Mouse (Mus musculus): Measurements from ENCODE around the gene Mrpl46. TPM values are rescaled to one million over a fixed set of nuclear protein-coding genes. Genes with fewer than 3 reads are reported as not detected.

Gene Mrpl46
- polyA plus RNA-seq, 1 experiment from 2014 or later: 61.2 TPM

DNA sequence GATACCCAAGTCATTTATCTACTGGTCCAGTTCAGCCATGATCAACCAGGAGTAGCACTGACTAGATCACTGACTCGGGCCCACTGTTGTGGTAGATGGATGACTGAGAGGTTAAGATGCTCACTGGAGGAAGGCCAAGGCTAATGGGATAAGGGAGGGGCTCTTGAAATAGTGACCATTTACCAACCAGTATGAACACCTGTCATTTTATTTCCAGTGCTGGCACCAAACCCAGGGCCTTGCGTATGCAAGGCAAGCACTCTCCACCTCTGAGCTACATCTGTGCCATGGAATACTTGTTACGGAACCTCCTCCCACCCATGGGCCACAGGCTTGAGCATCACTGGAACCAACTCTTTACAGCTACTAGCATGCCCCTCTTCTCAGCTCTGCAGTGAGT, 19.5 kb downstream of the Mrpl46 start:
- 90% methylated on average over 3 of the region's 3 CpGs for WGBS
- Histone ChIP-seq H3K4me3 (no peak overlapping the region), H3K27me3 (peaks cover 18% of the 10 kb centered on the region; the same call in 1 of the 2 replicates), H3K4me2 (replicated peaks) (no peak overlapping the region), H3K27ac (no peak overlapping the region), H3K36me3 (no peaks in the 10 kb centered on the region), H3K4me1 (no peaks in the 10 kb centered on the region), H3K9me3 (no peaks in the 10 kb centered on the region), H3K9ac (no peak overlapping the region)
- no peak for ATAC-seq (ENCODE audit: low FRiP score, low read depth)

DNA sequence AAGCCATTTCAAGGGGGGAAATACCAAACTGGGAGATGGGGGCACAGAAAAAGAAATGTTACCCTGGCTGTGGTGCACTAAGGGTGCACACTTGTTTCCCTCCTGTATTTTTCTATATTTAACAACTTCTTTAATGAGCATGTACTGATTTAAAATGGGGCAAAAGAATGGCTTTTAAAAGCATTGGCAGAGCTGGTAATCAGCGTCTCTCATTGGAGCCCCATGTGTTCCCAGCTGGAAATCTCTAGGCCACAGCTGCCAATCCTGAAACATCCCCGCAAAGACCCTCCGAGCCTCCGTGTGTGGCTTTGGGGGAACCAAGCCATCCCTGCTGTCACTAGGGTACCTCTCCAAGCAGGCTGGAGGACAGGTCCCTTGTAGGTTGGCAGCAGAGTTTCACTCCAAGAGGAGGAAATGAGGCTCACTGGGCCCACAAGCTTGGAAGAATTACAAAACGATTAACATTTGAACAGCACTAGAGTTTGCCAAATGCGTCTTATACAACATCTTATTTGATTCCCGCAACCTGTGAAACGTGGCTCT, 28.8 kb downstream of the Mrpl46 start:
- H3K4me2 ChIP-seq (replicated peaks): no peak overlapping the region
- no peaks in the 10 kb centered on the region for H3K4me1 ChIP-seq
- no peak overlapping the region for H3K27ac ChIP-seq
- no peak overlapping the region for H3K9ac ChIP-seq
- no peaks in the 10 kb centered on the region for H3K36me3 ChIP-seq
- ATAC-seq (ENCODE audit: low FRiP score, low read depth): no peak
- H3K27me3 ChIP-seq: no peaks in the 10 kb centered on the region
- no peak overlapping the region for H3K4me3 ChIP-seq
- WGBS: 61% methylated on average over 8 of the region's 8 CpGs
- H3K9me3 ChIP-seq: no peaks in the 10 kb centered on the region

DNA sequence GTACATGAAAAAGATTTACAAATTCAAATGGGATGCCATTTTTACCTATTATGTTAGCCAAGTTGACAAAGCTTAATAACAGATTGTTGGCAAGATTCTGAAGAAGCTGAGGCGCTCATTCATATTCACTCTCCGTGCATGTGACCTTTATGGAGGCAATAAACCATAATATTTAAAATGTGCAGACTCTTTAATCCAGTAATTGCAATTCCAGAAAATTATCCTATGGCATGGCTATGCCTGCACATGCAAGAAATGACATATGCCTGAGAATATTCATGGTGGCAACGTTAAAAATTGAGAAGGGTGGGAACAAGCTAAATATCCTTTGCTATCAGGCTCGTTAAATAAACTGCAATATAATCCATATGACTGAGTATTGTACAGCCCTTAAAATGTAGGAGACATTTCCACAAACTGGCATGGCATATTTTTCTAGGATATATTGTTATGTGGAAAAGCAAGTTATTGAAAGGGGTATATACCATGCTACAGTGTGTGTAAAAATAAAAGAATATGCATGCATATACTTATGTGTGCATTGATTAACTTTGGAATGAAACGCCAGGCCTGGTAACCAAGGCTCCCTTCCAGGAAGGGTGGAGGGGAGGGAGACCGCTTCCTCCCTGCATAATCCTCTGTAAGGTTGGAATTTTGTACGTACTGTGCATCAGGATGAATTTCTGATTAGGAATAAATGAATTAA, 29.4 kb downstream of the Mrpl46 start:
- Histone ChIP-seq H3K4me1 (no peaks in the 10 kb centered on the region), H3K9me3 (no peaks in the 10 kb centered on the region), H3K4me2 (replicated peaks) (no peak overlapping the region), H3K27me3 (no peaks in the 10 kb centered on the region), H3K9ac (no peak overlapping the region), H3K4me3 (no peak overlapping the region), H3K36me3 (no peaks in the 10 kb centered on the region), H3K27ac (no peak overlapping the region)
- ATAC-seq (ENCODE audit: low FRiP score, low read depth): no peak
- 76% methylated on average over 7 of the region's 7 CpGs for WGBS

DNA sequence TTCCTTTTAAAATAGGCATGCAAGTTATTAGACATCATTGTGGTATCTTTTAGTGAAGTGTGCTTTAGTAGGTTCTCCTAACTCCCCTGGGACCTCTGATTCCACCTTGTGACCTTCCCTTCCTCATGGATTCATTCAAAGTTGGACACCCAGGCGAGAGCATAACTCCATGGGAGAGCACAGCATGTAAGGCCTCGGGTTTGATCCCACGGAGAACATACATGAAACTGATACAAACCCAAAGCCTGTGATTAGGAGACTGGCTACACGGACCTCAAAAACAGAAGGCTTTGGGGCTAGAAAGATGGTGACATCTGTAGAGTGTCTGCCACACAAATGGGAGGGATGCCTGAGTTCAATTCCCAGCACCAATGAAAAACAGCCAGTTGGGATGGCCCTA, 30.4 kb downstream of the Mrpl46 start:
- H3K9ac ChIP-seq: no peak overlapping the region
- no peaks in the 10 kb centered on the region for H3K9me3 ChIP-seq
- no peak for ATAC-seq (ENCODE audit: low FRiP score, low read depth)
- no peaks in the 10 kb centered on the region for H3K36me3 ChIP-seq
- no peak overlapping the region for H3K27ac ChIP-seq
- 86% methylated on average over 4 of the region's 4 CpGs for WGBS
- H3K4me1 ChIP-seq: no peaks in the 10 kb centered on the region
- H3K4me2 ChIP-seq (replicated peaks): no peak overlapping the region
- no peak overlapping the region for H3K4me3 ChIP-seq
- H3K27me3 ChIP-seq: no peaks in the 10 kb centered on the region

DNA sequence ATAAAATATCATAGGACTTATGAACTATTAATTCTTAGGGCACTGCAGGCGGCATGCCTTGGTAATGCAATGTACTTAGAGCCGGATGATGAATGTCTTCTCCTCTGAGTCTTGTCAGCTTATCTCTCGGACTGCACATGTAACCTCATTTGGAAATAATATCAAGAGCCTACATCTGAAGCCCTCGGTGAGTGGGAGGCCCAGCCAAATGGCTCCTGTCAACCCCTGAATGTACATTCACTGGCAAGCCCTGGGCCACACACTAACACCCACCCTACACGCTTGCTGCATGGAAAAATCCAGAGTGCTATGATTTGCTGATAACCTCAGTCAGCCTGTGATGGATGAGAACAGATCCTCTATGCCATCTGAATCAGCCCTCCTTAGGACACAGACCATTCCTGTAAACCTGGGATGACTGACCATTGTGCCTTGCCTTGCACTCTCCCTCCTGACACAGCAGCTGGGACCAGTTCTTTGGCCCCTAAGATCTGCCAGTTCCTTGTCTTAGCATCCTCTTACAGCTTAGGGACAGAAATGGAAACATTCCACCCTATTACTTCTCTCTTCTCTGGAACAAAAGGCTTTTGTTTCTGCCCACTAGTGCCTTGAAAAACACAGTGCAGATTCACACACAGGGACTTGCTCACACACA, 39.5 kb downstream of the Mrpl46 start:
- Histone ChIP-seq H3K27me3 (no peaks in the 10 kb centered on the region), H3K4me2 (replicated peaks) (no peak overlapping the region), H3K9ac (no peak overlapping the region), H3K9me3 (no peaks in the 10 kb centered on the region), H3K4me1 (no peaks in the 10 kb centered on the region), H3K36me3 (no peaks in the 10 kb centered on the region), H3K27ac (no peak overlapping the region), H3K4me3 (no peak overlapping the region)
- no peak for ATAC-seq (ENCODE audit: low FRiP score, low read depth)
- 79% methylated on average over 5 of the region's 5 CpGs for WGBS

DNA sequence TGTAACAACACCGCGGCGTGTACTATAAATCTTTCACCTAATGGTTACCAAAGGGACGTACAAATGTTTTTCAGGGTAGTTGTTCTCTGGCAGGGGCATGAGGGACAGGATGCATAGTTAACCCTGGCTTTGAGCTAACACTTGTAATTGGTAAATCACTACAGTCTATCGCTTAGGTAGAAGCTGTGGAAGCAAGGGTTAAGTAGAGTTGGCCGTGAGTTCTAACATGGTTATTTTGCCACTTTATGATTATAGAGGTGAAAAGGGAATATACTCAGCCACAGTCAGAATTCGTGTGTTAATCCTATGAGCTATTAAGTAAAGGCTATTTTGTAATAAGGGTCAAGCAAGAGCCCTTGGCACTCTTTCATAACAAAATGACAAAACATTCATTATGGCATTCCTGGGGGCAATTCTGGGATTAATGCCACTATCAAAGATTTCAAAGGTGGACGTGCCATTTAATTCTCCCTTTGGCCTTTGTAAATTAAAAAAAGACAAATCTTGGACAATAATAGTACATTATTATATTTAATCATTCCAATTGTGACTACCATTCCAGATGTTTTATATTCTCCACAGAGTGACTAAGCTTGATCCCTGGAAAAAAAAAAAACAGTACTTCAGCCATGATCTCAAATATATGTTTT, 43.9 kb downstream of the Mrpl46 start:
- no peaks in the 10 kb centered on the region for H3K9me3 ChIP-seq
- no peak overlapping the region for H3K27ac ChIP-seq
- 71% methylated on average over 8 of the region's 8 CpGs for WGBS
- H3K36me3 ChIP-seq: no peaks in the 10 kb centered on the region
- no peak overlapping the region for H3K4me2 ChIP-seq (replicated peaks)
- no peaks in the 10 kb centered on the region for H3K27me3 ChIP-seq
- H3K4me3 ChIP-seq: no peak overlapping the region
- no peaks in the 10 kb centered on the region for H3K4me1 ChIP-seq
- no peak overlapping the region for H3K9ac ChIP-seq
- no peak for ATAC-seq (ENCODE audit: low FRiP score, low read depth)

DNA sequence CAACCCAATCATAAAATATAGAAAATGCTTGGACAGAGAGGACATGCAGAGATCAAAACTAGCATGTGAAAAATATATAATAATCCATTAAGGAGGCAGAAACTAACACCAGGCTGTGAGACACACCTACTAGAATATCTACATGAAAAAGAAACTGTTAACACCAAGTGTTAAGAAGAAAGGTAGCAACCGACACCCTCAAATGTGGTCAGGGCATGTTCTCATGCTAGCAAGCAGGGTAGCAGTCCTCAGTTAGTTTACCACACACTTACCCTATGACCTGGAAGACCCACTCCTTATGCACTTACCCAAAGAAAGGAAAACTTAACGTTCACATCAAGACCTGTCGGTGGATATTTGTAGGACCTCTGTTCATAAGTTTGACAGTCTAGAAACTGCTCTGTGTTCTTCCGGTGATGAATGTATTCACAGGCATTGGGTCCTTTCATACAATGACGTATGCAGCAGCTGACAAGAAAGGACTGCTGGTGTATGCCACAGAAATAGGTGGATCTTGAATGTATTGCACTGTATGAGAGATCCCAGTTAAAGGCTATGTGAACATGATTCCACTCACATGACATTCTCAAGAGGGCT, 45.6 kb downstream of the Mrpl46 start, which contains the start of gene Ntrk3:
Ntrk3 (minus strand) TSS at position 399 of the 597 bp plus-strand sequence.
- Histone ChIP-seq H3K27ac (no peak within 1 kb of the TSS), H3K4me1 (no peaks in the 10 kb centered on the region), H3K36me3 (no peaks in the 10 kb centered on the region), H3K4me2 (replicated peaks) (no peak within 1 kb of the TSS), H3K4me3 (no peak within 1 kb of the TSS), H3K9ac (no peak within 1 kb of the TSS), H3K9me3 (no peaks in the 10 kb centered on the region), H3K27me3 (no peaks in the 10 kb centered on the region)
- WGBS: 84% methylated on average over 5 of the region's 5 CpGs
- ATAC-seq (ENCODE audit: low FRiP score, low read depth): no peak

DNA sequence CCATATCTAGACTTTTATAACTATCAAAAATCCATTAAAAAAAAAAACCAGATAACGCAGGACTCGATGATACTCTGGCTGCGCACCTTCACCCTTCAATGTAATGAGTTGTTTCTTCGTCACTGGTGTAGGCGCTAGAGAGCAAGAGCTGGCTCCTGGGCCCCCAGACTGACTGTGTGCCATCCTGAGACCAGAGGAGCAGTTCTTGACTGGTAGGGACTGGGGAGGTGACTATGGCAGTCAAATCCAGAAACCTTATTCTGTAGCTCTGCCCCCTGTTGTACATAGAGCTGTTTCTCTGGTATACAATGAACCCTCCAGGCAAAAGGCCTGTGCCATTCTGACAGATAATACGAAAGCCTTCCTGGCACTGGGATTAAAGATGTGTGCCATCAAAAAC, 46.1 kb downstream of the Mrpl46 start:
- no peaks in the 10 kb centered on the region for H3K27me3 ChIP-seq
- no peak overlapping the region for H3K4me3 ChIP-seq
- ATAC-seq (ENCODE audit: low FRiP score, low read depth): no peak
- no peak overlapping the region for H3K27ac ChIP-seq
- 89% methylated on average over 6 of the region's 6 CpGs for WGBS
- no peaks in the 10 kb centered on the region for H3K4me1 ChIP-seq
- H3K4me2 ChIP-seq (replicated peaks): no peak overlapping the region
- no peak overlapping the region for H3K9ac ChIP-seq
- H3K9me3 ChIP-seq: no peaks in the 10 kb centered on the region
- H3K36me3 ChIP-seq: no peaks in the 10 kb centered on the region

DNA sequence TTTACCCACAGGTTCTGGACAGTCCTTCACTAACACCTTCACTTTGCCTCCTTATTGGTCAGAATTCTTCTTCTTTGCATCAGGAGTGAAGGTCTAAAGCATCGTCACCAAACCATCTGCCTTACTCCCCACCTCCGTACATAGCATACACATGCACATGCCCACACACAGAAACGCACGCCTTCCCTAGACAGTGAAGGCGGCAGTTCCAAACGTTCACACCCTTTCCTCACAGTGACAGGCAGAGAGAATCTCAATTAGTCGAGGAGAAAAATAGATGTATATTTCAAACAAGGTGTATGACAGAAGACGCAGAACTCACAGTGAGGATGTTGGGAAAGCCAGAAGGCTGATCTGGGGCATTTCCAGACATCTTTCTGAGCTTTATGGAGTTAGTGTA, 51.9 kb downstream of the Mrpl46 start:
- Histone ChIP-seq H3K9ac (no peak overlapping the region), H3K36me3 (no peaks in the 10 kb centered on the region), H3K4me3 (no peak overlapping the region), H3K27me3 (0 out of 2 replicates have a peak, but pooled peaks cover 5% of the 10 kb centered on the region), H3K4me1 (no peaks in the 10 kb centered on the region), H3K9me3 (no peaks in the 10 kb centered on the region), H3K27ac (no peak overlapping the region), H3K4me2 (replicated peaks) (no peak overlapping the region)
- ATAC-seq (ENCODE audit: low FRiP score, low read depth): no peak
- WGBS: 76% methylated on average over 8 of the region's 8 CpGs

Other genes starting within 250 kb of the Mrpl46 start
- 2.2 and 2.3 TPM in 2 replicates for gene Ntrk3, start 45.5 kb downstream of the Mrpl46 start, polyA plus RNA-seq (2015; fragmentation: Nextera tagmentation; extraction: Ambion mirVana)
- gene Mrps11, start 412 bp downstream of the Mrpl46 start, polyA plus RNA-seq (2015; fragmentation: Nextera tagmentation; extraction: Ambion mirVana): 81.8 and 84.7 TPM in 2 replicates
- 21.0 and 22.2 TPM in 2 replicates for gene Det1, start 63.7 kb upstream of the Mrpl46 start, polyA plus RNA-seq (2015; fragmentation: Nextera tagmentation; extraction: Ambion mirVana)
- gene Aen, start 112.3 kb upstream of the Mrpl46 start, polyA plus RNA-seq (2015; fragmentation: Nextera tagmentation; extraction: Ambion mirVana): 41.0 and 42.0 TPM in 2 replicates
- gene Isg20, start 129.9 kb upstream of the Mrpl46 start, polyA plus RNA-seq (2015; fragmentation: Nextera tagmentation; extraction: Ambion mirVana): 0.57 and 0.94 TPM in 2 replicates